Mouse (Mus musculus): ENCODE results near the gene Trim23.
"Not testable (repeated sequence)": the region's sequence is repeated elsewhere in the genome, so short reads cannot be mapped to it uniquely, and the experiment has no call there.

Gene Trim23

DNA sequence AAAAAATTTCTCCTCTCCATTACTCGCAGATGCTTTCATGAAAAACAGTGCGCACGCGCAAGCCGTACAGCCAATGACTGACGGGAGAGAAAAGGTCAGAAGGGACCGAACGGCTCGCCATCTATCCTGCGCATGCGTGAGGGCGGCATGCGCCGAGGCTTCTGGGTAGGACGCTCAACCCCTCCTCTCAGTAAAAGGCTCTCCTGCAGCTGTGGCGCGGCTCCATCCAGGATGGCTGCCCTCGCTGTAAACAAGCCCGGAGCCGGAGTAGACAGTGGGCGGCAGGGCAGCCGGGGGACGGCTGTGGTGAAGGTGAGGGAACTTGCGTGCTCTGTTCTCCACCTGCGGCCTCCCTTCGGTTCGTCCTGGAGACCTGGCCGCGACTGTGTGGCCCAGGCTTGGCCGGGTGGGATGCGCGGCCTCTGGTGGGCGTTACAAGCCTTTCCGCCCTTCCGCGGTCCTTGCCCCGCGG, at the start of gene Trim23:
TSS of gene Trim23 (plus strand) at position 148 of the 472 bp plus-strand sequence.
- DNase-seq = peak; percentile 99

DNA sequence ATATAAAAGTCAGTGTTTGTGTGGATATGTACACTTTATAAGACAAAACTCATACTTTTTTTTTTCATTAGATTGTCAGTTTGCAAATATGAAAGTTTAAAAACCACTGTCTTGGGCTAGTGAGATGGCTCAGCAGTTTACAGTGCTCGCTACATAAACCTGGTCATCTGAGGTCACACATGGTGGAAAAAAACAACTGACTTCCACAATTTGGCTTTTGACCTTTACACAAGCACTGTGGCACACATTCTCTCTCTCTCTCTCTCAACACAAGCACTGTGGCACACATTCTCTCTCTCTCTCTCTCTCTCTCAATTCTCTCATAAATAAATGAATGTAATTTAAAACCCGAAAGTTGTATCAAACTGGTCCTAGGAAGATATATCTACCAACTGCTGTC, 46.0 kb upstream of the Trim23 start:
- DNase-seq = no peak

DNA sequence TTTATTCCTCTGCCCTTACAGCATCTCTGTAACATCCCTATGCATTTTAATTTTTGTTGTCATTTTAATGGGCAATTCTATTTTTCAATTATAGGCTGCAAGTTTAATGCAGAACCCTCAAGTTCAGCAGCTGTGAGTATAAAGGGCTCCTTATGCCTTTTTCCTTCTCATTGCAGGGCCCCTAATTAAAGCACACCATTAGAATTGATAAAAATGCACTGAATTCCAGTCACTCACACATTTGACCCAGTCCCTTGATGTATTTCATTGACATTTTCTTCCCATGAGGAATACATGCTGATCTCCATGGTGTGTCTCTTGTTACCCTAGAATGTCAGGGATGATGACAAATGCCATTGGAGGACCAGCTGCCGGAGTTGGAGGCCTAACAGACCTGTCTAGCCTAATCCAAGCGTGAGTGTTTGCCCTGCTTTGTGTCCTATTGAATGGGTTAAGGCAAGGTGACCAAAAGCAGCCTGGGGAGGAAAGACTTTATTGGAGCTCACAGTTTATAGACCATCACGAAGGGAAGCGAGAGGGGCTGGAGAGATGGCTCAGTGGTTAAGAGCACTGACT, 44.0 kb upstream of the Trim23 start:
- DNase-seq = no peak

DNA sequence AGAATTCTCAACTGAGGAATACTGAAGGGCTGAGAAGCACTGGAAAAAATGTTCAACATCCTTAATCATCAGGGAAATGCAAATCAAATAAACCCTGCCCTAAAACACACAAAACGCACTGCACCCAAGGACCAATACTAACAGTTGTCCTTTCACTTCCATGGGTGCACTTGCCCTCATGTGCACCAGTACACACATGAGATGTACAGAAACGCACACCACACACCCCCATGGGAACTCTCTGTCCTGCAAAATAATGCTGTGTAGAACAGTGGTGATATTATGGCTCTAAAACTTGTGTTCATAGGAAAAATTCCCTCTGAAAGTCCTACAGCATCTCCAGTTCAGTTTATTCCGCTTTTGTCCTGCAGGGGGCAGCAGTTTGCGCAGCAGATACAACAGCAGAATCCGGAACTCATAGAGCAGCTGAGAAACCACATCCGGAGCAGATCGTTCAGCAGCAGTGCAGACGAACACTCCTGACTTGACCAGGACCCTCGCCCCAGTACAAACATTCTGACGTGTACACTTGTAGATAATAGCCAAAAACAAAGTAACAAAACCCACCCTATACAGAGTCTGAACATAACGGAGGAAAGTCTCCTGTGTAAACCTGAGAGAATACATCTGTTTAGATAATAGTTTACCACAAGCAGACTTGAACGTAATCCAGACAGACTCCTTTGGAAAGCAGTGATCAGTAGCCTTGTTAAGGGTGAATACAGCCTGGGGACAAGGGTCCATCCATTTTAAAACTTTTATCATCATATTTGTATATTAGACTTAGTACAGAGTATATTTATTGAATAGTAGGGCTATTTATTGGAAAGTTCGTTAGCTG, 39.0 kb upstream of the Trim23 start:
- DNase-seq = peak; percentile 81

DNA sequence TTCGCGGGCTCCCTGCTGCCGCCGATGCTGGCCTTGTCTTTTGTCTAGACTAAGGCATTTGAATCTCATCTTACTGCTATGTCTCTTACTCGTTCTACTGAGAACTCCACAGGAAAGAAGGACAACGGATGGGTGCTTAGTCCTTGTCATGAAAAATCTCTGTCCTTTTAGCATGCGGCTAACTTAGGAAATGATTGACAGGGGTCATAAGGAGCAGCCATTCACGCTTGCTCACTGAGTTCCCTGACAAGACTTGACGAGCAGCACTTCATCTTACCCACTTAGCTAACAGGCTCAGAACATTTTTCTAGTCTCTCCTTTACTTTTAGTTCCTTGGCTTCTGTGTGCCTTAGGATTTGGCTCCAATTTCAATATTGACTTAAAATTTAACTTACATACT, 33.7 kb upstream of the Trim23 start:
- no peak for DNase-seq

DNA sequence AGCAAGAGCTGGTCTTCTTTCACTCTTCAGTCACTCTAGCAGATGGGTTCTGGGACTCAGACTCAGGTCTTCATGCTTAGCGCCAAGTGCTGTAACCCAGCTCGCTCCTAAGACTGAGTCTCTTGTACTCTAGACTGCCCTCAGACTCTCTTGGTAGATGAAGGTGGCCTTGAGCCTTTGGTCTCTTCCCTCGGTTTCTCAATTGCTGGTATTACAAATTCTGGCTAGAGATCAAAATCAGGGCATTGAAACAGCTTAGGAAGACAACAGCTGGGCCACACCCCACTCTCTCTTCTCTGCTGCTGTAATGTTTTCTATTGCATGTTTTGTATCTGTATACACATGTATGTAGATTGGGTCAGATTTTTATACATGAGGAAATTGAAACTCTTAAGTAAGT, 33.0 kb upstream of the Trim23 start:
- no peak for DNase-seq

DNA sequence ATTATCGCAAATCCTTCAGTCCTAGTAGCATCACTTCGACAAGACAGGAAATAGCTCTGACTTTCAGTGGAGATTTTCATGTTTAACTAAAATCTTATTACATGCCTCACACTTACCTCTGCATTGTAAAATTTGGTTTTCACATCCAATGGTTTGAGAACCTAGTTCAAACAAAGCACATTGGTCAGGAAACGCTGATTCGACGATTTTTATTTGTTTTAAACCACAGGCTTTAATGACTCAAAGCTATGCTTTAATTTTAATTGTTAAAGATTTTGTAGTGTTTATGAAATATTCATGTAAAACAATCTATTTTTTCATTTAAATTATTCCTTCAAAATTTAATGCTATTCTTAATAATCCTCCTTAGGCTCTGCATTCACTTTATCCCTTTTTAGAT, 24.4 kb upstream of the Trim23 start:
- DNase-seq = no peak

DNA sequence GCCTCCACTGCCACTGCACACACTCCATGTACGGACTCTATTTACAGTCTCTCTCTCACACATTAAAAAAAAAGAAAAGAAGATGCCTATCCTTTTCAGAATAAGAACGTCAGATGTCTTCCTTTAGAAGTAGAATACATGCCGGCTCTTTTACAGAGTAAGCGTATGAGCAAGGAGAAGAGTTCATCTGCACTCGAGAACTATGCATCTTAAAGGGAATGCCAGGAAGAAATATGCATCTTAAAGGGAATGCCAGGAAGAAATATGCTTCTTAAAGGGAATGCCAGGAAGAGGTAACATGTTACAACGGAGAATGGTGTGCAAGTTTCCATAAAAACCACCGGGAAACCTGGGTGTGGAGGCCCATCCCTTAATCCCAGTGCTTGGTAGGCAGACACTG, 23.5 kb upstream of the Trim23 start:
- DNase-seq = no peak

DNA sequence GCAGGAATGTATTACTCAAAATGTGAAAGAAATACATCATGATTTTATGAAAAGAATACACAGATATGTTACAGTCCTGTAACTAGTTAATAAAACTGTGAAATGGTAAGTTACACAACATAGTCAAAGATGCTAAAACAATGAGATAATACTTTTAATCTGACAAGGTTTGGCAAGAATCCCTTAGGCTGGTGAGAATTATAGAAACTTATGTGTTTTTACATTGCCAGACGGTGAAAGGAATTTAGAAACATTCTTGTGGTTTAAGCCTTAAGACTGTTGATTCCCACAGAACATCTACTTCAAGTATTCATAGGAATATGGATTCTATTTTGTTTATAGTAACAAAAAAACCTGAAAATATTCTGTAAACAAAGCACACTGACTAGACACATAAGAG, 22.9 kb upstream of the Trim23 start:
- DNase-seq = no peak

DNA sequence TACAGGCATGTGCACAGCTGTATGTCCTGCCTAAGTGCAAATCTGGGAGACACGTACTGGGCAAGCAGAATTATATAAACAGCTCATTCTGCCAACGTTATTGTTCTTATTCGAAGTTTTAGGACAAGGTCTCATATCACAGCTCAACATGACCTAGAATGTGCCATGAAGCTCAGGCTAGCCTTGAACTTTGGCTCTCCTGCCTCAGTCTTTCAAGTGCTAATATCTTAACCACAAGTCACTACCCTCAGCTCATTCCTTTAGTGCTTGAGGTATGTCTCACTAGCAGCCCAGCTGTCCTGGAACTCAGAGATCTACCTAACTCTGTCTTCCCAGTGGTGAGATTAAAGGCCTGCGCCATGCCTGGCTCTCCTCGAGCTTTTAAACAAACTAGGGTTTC, 6.9 kb upstream of the Trim23 start:
- DNase-seq = no peak

DNA sequence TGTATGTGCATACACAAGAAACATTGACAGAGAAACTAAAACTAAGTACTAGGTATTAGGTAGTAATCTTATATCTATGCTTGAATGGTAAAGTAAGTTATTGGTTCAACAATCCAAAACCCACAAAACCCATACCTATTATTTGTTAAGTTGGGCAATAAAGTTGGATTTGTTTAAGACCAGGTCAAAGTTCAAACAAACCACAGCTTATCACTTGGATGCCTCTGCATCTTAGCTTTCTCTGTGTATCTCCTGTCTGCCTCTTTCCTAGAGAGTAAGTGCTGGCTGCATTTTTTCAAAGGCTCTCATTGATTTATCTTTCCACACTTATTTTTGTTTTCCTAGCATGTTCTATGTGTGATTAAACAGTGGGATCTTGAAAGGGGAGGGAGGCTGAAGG, 6.1 kb upstream of the Trim23 start:
- DNase-seq = no peak

DNA sequence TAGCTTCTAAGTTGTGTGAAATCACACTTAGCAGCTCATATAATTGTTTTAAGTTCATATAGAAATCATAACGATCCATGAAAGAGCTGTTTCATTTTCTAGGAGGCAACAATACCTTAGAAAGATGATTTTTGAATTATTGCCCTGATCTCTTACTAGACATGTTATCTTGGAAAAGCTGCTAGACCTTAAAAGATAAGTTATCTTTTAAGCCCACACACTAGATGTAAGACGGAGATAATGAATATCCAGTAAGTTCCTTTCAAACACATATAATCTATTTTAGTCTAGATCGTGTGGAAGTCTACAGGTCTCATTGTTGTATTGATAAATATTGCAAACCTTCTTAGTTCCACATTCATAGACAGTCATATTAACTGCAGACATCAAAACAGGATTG, 1.7 kb upstream of the Trim23 start:
- no peak for DNase-seq

DNA sequence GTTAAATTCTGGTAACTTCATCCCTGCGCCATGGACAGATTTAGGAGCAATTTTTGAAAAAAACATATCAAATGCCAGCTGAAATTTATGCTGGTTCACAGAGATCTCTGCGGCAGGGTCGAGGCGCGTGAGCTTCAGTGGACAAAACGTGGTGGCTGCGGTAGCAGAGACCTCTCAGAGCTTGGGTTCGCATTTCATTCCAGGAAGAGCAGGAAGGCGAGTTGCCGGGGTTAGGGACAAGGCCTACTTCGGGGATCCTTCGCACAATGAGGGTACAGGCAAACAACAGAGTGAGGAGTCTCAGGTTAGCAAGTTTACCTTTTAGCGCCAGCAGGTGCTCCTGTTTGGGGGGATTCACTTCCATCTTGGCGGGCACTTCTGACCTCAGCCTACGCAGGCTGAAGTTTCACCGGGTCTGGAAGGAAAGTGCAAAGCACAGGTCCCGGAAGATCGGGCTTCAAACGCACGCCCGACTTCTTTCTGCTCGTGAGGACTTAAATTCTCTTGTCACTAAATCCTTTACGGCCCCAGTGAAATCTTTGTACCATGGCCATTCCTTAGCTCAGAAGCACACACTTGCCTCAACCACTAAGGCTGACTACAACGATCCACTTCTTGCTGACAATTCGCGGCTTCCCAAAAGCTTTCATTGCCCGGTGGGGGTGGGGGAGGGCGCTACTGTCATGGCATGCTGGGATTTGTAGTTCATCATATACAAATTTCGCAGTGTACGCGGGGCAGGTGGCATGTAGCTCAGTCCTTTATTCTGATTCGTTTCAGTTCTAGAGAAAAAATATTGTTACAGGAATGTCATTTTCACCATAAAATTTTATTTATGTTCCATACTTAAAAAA, 574 bp upstream of the Trim23 start, which contains the start of gene Trappc13:
TSS of gene Trappc13 (minus strand) at position 674 of the 854 bp plus-strand sequence.
- DNase-seq = no peak

DNA sequence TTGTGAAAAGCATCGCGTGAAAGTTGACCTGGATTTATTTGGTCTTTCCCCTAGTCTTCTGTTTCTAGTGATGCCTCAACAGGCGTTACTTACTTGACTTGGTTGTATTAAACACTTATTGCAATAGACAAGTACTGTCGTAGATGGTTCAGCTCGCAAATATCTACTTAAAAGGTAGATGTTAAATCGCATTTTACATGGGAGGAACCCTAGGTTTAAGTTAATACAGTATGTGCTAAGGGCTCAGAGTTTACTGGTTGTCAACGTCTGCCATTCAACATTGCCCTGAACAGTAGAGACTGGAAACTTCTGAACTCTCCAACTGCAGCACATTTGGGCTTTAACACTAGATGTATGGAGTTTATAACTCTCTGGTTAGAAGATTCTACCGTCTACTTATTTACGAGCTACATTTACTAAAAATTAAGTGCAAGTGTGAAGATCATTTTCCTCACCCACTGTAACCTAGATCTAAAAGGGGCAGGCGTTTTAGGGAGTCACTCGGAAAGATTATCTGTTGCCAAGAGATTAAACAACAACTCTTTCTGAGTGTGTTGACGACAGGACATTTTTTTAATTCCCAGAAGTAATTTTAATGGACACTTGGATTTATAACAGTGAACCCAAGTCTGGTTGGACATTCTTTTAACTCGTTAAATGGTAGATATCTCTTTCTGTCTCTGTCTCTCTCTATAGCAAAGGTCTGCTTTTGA, 735 bp downstream of the Trim23 start:
- no peak for DNase-seq

DNA sequence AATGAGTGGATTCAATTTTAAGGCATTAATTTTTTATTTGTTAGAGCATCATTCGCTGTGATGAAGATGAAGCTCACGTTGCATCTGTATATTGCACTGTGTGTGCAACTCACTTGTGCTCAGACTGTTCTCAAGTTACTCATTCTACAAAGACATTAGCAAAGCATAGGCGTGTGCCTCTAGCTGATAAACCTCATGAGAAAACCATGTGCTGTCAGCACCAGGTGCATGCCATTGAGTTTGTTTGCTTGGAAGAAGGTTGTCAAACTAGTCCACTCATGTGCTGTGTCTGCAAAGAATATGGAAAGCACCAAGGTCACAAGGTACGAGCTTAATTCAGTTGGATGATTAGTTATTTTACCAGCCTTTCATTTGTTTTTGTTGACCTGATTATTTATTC, 8.8 kb downstream of the Trim23 start:
- no peak for DNase-seq

DNA sequence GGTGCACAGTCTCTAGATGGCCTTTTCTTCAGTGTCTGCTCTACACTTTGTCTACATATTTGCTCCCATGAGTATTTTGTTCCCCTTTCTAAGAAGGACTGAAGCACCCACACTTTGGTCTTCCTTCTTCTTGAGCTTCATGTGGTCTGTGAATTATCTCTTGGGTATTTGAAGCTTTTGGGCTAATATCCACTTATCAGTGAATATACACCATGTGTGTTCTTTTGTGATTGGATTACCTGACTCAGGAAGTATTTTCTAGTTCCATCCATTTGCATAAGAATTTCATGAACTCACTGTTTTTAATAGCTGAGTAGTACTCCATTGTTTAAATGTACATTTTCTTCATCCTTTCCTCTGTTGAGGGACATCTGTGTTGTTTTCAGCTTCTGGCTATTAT, 17.3 kb downstream of the Trim23 start:
- DNase-seq = not testable (repeated sequence)

DNA sequence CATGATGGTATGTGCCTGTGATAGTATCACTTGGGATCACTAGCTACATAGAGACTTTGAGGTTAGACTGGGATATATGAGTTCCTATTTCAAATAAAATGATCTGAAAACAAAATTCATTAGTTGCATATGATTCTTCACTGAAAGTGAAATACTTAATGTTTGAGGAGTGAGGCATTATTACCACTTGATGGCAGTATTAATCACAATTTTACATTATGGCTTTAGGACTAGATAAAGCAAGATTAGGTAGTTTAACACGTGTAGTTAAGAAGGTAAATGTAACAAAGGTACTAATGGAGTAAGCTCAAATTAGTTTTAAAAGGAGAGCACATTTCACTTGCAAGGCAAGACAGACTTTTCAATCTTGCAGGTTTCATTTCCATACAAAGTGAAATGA, 25.7 kb downstream of the Trim23 start:
- no peak for DNase-seq

DNA sequence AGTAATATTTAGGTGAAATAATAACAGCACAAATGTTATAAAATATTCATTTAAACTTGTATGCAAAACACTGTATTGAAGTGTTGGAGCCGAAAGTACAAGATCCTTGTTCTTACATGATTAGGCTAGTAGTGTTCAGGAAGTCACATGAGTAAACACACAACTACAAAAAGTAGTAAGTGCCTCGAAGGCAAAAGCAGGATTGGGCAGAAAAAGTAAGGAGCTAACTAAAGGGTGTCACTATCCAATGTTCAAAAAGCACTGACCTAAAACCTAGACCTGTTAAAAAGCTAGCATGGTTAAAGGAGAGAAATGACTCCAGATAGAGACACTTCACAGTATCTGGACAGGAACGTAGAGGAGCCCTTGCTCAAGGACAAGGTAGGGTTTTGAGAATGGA, 48.9 kb downstream of the Trim23 start:
- DNase-seq = no peak

DNA sequence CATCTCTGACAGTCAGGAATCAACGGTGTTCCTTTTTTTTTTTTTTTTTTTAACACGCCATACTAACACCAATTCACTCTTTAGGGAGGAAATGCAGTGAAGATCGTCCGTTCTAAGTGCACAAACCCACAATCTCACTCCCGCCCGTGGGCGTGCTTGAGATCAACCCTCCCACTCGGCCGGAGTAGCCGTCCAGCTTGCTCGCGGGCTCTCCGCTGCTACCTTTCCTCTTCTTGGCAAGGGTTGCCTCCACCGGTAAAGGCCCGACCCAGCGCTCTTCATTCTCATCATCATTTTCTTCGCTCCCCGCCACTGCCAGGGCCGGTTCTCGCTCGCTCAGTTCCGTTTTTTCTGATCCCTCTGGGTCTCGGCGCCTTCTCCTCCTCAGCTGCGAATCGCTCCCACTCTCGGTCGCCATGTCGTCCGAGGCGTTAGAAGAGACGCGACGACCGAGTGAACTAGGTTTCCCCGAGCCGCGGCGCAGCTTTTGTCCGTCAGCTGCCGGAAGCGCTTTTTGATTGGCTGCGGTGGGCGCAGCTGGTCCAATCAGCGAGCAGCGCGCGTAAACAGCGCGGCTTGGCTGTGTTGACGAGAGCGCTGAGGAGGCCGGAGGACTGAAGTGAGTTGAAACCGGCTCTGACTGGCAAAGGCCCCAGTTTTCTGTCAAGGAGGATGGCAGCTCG, 49.9 kb downstream of the Trim23 start, which contains the start of the genes Cenpk and Ppwd1:
TSS of gene Cenpk (plus strand) at position 228 of the 683 bp plus-strand sequence.
TSS of gene Ppwd1 (minus strand) at position 460 of the 683 bp plus-strand sequence.
- DNase-seq = peak; percentile 92

DNA sequence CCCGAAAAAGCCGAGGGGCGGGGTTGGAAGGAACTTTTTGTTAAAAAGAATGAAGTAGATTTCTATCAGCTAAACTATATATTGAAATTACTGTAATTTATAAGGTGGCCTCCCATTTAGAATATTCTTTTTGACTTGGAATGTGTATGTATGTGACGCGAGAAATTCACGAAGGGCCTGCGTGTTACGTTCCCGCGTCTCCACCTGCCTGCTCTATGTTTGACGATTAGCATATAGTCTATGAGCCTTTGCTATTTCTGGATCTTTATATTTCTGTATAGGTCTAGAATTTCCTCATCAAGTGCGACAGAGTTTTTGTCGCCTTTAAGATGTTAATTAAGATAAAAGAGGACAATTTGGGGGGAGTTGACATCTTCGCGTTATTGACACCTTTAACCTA, 50.6 kb downstream of the Trim23 start:
- DNase-seq = no peak

All from cerebellum, adult 9-10 months (tissue).